Mouse (Mus musculus): ENCODE measurements around the gene Kmt2e. TPM values are rescaled to one million over a fixed set of nuclear protein-coding genes. Genes with fewer than 3 reads are reported as not detected.
"Not testable (repeated sequence)": the region's sequence is repeated elsewhere in the genome, so short reads cannot be mapped to it uniquely, and the experiment has no call there.

Kmt2e gene
- polyA plus RNA-seq, 1 experiment from 2014 or later, result 99.2 TPM

DNA sequence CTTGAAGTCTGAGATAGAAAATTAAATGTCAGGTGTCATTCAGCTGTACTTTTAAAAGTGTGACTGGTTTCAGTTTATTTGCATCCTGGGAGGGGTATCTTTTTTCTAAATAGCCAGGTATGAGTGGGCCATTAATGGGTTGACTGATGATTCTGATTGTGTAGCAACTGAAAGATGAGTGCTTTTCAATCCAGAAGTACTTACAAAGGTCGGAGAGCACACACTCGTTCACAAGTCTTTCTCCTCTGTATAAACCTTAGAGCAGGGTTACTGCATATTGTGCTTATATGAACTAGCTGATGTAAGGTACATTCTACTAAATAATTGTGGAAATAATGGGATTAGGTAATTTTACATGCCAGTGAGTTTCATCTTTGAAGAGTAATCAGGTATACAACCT lies 2.5 kb downstream of the Kmt2e start:
- Histone ChIP-seq H3K9ac (ENCODE audit: low read length) (no peak overlapping the region; the same call in 1 of the 2 replicates), H3K4me3 (ENCODE audit: low read length) (peak overlapping the region; percentile 45), H3K4me1 (replicated peaks; ENCODE audit: control insufficient read depth, insufficient read depth, low read length) (peaks cover 5% of the 10 kb centered on the region), H3K36me3 (ENCODE audit: control insufficient read depth, insufficient read depth, low read length) (no peaks in the 10 kb centered on the region), H3K27ac (ENCODE audit: low read length) (no peak overlapping the region), H3K9me3 (ENCODE audit: control insufficient read depth, low read length) (no peaks in the 10 kb centered on the region), H3K4me2 (ENCODE audit: low read depth, low read length) (peak overlapping the region; percentile 78), H3K27me3 (ENCODE audit: control insufficient read depth, insufficient read depth, low read depth, low read length) (no peaks in the 10 kb centered on the region)
- 9% methylated on average over 2 of the region's 2 CpGs for whole genome bisulfite sequencing
- ATAC-seq (ENCODE audit: low read depth), result no peak

DNA sequence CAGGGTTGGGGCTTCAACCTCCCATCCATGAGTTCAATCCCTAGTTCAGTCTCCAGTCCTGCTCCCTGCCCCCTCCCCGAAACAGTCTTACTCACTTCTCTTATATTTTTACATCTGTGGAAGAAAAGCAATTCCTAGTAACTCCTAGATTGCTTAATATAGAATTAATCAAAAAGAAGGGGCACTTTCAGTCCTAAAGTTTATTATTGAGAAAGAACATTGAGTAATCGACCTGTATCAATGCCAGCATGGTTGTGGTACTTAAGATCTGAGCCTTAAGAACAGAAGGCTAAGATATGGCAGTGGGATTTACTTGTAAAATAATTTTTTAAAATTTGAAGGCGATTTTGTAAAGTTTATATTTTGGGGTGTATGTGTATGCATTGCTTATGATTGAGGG lies 5.6 kb downstream of the Kmt2e start:
- Histone ChIP-seq H3K27me3 (ENCODE audit: control insufficient read depth, insufficient read depth, low read depth, low read length) (no peaks in the 10 kb centered on the region), H3K4me3 (ENCODE audit: low read length) (no peak overlapping the region), H3K4me1 (replicated peaks; ENCODE audit: control insufficient read depth, insufficient read depth, low read length) (peaks cover 5% of the 10 kb centered on the region), H3K9ac (ENCODE audit: low read length) (no peak overlapping the region), H3K9me3 (ENCODE audit: control insufficient read depth, low read length) (no peaks in the 10 kb centered on the region), H3K4me2 (ENCODE audit: low read depth, low read length) (no peak overlapping the region), H3K27ac (ENCODE audit: low read length) (no peak overlapping the region), H3K36me3 (ENCODE audit: control insufficient read depth, insufficient read depth, low read length) (no peaks in the 10 kb centered on the region)
- no peak for ATAC-seq (ENCODE audit: low read depth)
- WGBS, result 75% methylated on average over 3 of the region's 3 CpGs

GRCm38 (mm10) chr5:23440572-23440971 lies 6.3 kb downstream of the Kmt2e start:
- Histone ChIP-seq H3K4me2 (ENCODE audit: low read depth, low read length) (no peak overlapping the region), H3K27me3 (ENCODE audit: control insufficient read depth, insufficient read depth, low read depth, low read length) (no peaks in the 10 kb centered on the region), H3K36me3 (ENCODE audit: control insufficient read depth, insufficient read depth, low read length) (no peaks in the 10 kb centered on the region), H3K4me1 (replicated peaks; ENCODE audit: control insufficient read depth, insufficient read depth, low read length) (peaks cover 5% of the 10 kb centered on the region), H3K4me3 (ENCODE audit: low read length) (no peak overlapping the region), H3K9ac (ENCODE audit: low read length) (no peak overlapping the region), H3K27ac (ENCODE audit: low read length) (no peak overlapping the region), H3K9me3 (ENCODE audit: control insufficient read depth, low read length) (no peaks in the 10 kb centered on the region)
- no peak for ATAC-seq (ENCODE audit: low read depth)

DNA sequence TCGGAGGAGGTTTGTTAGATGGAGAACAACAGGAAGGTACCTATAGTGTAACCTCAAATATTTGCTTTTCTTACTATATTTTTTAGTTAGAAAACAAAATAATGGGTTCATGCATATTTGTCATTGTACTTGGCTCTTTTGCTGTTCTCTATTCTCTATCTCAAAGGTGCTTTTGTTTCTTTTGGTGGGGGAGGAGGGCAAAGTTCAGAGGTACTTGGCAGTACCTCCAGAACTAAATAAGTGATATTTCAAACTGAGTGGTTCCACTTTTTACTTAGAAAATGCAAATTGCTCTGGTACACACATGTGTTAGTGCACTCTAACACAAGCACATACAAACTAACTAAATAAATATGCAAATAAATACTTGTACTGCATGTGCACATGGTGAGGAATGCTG lies 7.7 kb downstream of the Kmt2e start:
- WGBS, result 87% methylated on average over 1 of the region's 1 CpGs
- peaks cover 2% of the 10 kb centered on the region; the same call in 1 of the 2 replicates for H3K4me1 ChIP-seq (replicated peaks; ENCODE audit: control insufficient read depth, insufficient read depth, low read length)

DNA sequence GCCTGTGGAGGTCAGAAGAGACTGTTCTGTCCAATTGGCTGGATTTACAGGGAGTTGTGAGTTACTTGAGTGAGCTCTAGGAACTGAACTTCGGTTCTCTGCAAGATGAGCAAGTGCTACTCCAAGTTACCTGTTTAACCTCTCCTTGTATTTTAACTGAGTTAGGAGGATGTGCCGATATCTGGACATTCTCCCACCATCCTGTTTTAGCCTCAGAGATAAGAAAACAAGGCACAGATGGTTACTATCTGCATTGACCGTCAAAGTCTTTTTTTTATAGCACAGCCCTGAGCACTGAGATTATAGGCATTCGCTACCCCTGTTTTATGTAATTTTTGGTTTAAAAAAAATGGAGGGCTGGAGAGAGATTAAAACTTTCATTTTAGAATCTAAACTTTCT lies 10.2 kb downstream of the Kmt2e start:
- H3K4me2 ChIP-seq (ENCODE audit: low read depth, low read length), result no peak overlapping the region
- no peak overlapping the region for H3K9ac ChIP-seq (ENCODE audit: low read length)
- 67% methylated on average over 4 of the region's 4 CpGs for WGBS

More for the DNA sequence above, 7.7 kb downstream of the Kmt2e start:
- Histone ChIP-seq H3K9me3 (ENCODE audit: control insufficient read depth, low read length) (no peaks in the 10 kb centered on the region), H3K36me3 (ENCODE audit: control insufficient read depth, insufficient read depth, low read length) (no peaks in the 10 kb centered on the region), H3K9ac (ENCODE audit: low read length) (no peak overlapping the region), H3K27me3 (ENCODE audit: control insufficient read depth, insufficient read depth, low read depth, low read length) (no peaks in the 10 kb centered on the region), H3K4me3 (ENCODE audit: low read length) (no peak overlapping the region), H3K27ac (ENCODE audit: low read length) (no peak overlapping the region), H3K4me2 (ENCODE audit: low read depth, low read length) (no peak overlapping the region)
- no peak for ATAC-seq (ENCODE audit: low read depth)

GRCm38 (mm10) chr5:23453561-23453960 lies 19.3 kb downstream of the Kmt2e start:
- H3K4me3 ChIP-seq (ENCODE audit: low read length); H3K9me3 ChIP-seq (ENCODE audit: control insufficient read depth, low read length); ATAC-seq (ENCODE audit: low read depth); H3K27ac ChIP-seq (ENCODE audit: low read length); H3K27me3 ChIP-seq (ENCODE audit: control insufficient read depth, insufficient read depth, low read depth, low read length); H3K9ac ChIP-seq (ENCODE audit: low read length); H3K4me1 ChIP-seq (replicated peaks; ENCODE audit: control insufficient read depth, insufficient read depth, low read length); H3K4me2 ChIP-seq (ENCODE audit: low read depth, low read length); H3K36me3 ChIP-seq (ENCODE audit: control insufficient read depth, insufficient read depth, low read length): not testable (repeated sequence)
- WGBS, result 82% methylated on average over 2 of the region's 2 CpGs

More for the DNA sequence above, 10.2 kb downstream of the Kmt2e start:
- Histone ChIP-seq H3K4me3 (ENCODE audit: low read length) (no peak overlapping the region), H3K27ac (ENCODE audit: low read length) (no peak overlapping the region), H3K9me3 (ENCODE audit: control insufficient read depth, low read length) (no peaks in the 10 kb centered on the region), H3K27me3 (ENCODE audit: control insufficient read depth, insufficient read depth, low read depth, low read length) (no peaks in the 10 kb centered on the region), H3K4me1 (replicated peaks; ENCODE audit: control insufficient read depth, insufficient read depth, low read length) (no peaks in the 10 kb centered on the region), H3K36me3 (ENCODE audit: control insufficient read depth, insufficient read depth, low read length) (no peaks in the 10 kb centered on the region)
- no peak for ATAC-seq (ENCODE audit: low read depth)

- WGBS, result 57% methylated on average over 2 of the region's 2 CpGs
- H3K4me2 ChIP-seq (ENCODE audit: low read depth, low read length), result no peak overlapping the region
- peaks cover 10% of the 10 kb centered on the region for H3K36me3 ChIP-seq (ENCODE audit: control insufficient read depth, insufficient read depth, low read length)
- H3K9ac ChIP-seq (ENCODE audit: low read length), result no peak overlapping the region
- H3K9me3 ChIP-seq (ENCODE audit: control insufficient read depth, low read length), result no peaks in the 10 kb centered on the region
- no peaks in the 10 kb centered on the region for H3K27me3 ChIP-seq (ENCODE audit: control insufficient read depth, insufficient read depth, low read depth, low read length)
- ATAC-seq (ENCODE audit: low read depth), result no peak
- no peaks in the 10 kb centered on the region for H3K4me1 ChIP-seq (replicated peaks; ENCODE audit: control insufficient read depth, insufficient read depth, low read length)
- H3K4me3 ChIP-seq (ENCODE audit: low read length), result no peak overlapping the region
- H3K27ac ChIP-seq (ENCODE audit: low read length), result no peak overlapping the region
Observed at GRCm38 (mm10) chr5:23461688-23462087, 27.4 kb downstream of the Kmt2e start.

GRCm38 (mm10) chr5:23464247-23464646 lies 30.0 kb downstream of the Kmt2e start:
- H3K27ac ChIP-seq (ENCODE audit: low read length), result no peak overlapping the region
- H3K36me3 ChIP-seq (ENCODE audit: control insufficient read depth, insufficient read depth, low read length), result peaks cover 20% of the 10 kb centered on the region
- no peak for ATAC-seq (ENCODE audit: low read depth)
- H3K4me3 ChIP-seq (ENCODE audit: low read length), result no peak overlapping the region
- no peaks in the 10 kb centered on the region for H3K4me1 ChIP-seq (replicated peaks; ENCODE audit: control insufficient read depth, insufficient read depth, low read length)
- no peaks in the 10 kb centered on the region for H3K9me3 ChIP-seq (ENCODE audit: control insufficient read depth, low read length)
- no peak overlapping the region for H3K9ac ChIP-seq (ENCODE audit: low read length)
- 96% methylated on average over 3 of the region's 3 CpGs for WGBS
- H3K4me2 ChIP-seq (ENCODE audit: low read depth, low read length), result no peak overlapping the region
- no peaks in the 10 kb centered on the region for H3K27me3 ChIP-seq (ENCODE audit: control insufficient read depth, insufficient read depth, low read depth, low read length)

- ATAC-seq (ENCODE audit: low read depth), result no peak
- Histone ChIP-seq H3K4me1 (replicated peaks; ENCODE audit: control insufficient read depth, insufficient read depth, low read length) (no peaks in the 10 kb centered on the region), H3K27me3 (ENCODE audit: control insufficient read depth, insufficient read depth, low read depth, low read length) (no peaks in the 10 kb centered on the region), H3K4me3 (ENCODE audit: low read length) (no peak overlapping the region), H3K36me3 (ENCODE audit: control insufficient read depth, insufficient read depth, low read length) (peaks cover 20% of the 10 kb centered on the region), H3K9ac (ENCODE audit: low read length) (no peak overlapping the region), H3K27ac (ENCODE audit: low read length) (no peak overlapping the region), H3K4me2 (ENCODE audit: low read depth, low read length) (no peak overlapping the region), H3K9me3 (ENCODE audit: control insufficient read depth, low read length) (no peaks in the 10 kb centered on the region)
- WGBS, result 93% methylated on average over 8 of the region's 8 CpGs
Observed at GRCm38 (mm10) chr5:23464743-23465142, 30.5 kb downstream of the Kmt2e start.

DNA sequence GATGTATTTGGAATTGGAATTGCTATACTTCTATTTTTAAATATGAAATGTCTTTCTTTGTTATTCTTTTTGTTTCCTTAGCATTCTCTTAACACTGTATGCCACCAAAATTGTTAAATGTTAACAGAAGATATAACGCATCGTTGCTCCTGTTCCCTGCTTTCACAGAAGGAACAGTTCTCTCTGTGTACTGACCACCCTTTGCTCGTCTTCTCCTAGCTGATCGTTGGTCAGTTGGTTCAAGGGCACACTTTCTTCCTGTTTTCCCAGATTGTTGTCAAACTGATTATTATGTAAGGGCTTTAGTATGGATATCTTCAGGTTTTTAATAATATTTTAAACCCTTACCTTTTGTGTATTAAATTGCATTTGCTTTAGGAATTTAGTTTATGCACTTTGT lies 32.3 kb downstream of the Kmt2e start:
- peaks cover 25% of the 10 kb centered on the region for H3K36me3 ChIP-seq (ENCODE audit: control insufficient read depth, insufficient read depth, low read length)

More for the DNA sequence above, 32.3 kb downstream of the Kmt2e start:
- no peak overlapping the region for H3K27ac ChIP-seq (ENCODE audit: low read length)
- no peak overlapping the region for H3K9ac ChIP-seq (ENCODE audit: low read length)
- H3K4me1 ChIP-seq (replicated peaks; ENCODE audit: control insufficient read depth, insufficient read depth, low read length), result no peaks in the 10 kb centered on the region
- H3K9me3 ChIP-seq (ENCODE audit: control insufficient read depth, low read length), result no peaks in the 10 kb centered on the region
- WGBS, result 90% methylated on average over 4 of the region's 4 CpGs
- no peak for ATAC-seq (ENCODE audit: low read depth)
- H3K27me3 ChIP-seq (ENCODE audit: control insufficient read depth, insufficient read depth, low read depth, low read length), result no peaks in the 10 kb centered on the region
- no peak overlapping the region for H3K4me2 ChIP-seq (ENCODE audit: low read depth, low read length)
- H3K4me3 ChIP-seq (ENCODE audit: low read length), result no peak overlapping the region

Data from lung, embryonic 16.5 days (tissue).